Mouse (Mus musculus) CH12.LX (cell line): ENCODE data around the gene Acvrl1. TPM values are rescaled to one million over a fixed set of nuclear protein-coding genes. Genes with fewer than 3 reads are reported as not detected.

Experiments
- DNase-seq: peaks from one replicate; pipeline ENCODE4 v3.0.0-alpha.2; 2013; ENCODE audit errors: extremely low read depth
- H3K27ac ChIP-seq: 2 replicates; pipeline ENCODE4 v1.5.1; 2012; ENCODE audit warnings: low read depth, mild to moderate bottlenecking, control low read depth, moderate library complexity; ENCODE audit not compliant: insufficient read depth
- H3K27me3 ChIP-seq: replicated peaks from 2 replicates; pipeline ENCODE3; 2012; ENCODE audit warnings: inconsistent platforms
- H3K36me3 ChIP-seq, 2 experiments: replicated peaks in 1 of 2; 2 replicates each; pipeline versions ENCODE3 to v1.6.1; 2012; ENCODE audit warnings: inconsistent platforms in 1 of 2, low read length in 1 of 2, mild to moderate bottlenecking in 1 of 2, mixed read lengths in 1 of 2, moderate library complexity in 1 of 2; ENCODE audit not compliant: control insufficient read depth in 1 of 2, insufficient read depth in 1 of 2
- H3K4me1 ChIP-seq, 2 experiments: 2 replicates each; pipeline ENCODE4 v1.6.1; 2012; ENCODE audit warnings: inconsistent platforms in 1 of 2, moderate library complexity in 1 of 2; ENCODE audit not compliant: insufficient read depth in 2 of 2, control insufficient read depth in 1 of 2
- H3K4me2 ChIP-seq: 2 replicates; pipeline ENCODE4 v1.6.1; 2012; ENCODE audit warnings: low read depth, mild to moderate bottlenecking, control low read depth; ENCODE audit not compliant: poor library complexity, insufficient read depth, severe bottlenecking
- H3K4me3 ChIP-seq, 3 experiments: fragments of 150-350 bp in 1 of 3; sonication (generic) in 1 of 3; replicated peaks in 1 of 3; 2 replicates each; pipeline versions ENCODE3 to v1.5.1; 2011 to 2012; ENCODE audit warnings: low read depth in 2 of 3, low read length in 2 of 3, mild to moderate bottlenecking in 2 of 3, moderate library complexity in 2 of 3, control low read depth in 1 of 3, improper control_type of control experiment in 1 of 3, inconsistent platforms in 1 of 3, mixed read lengths in 1 of 3; ENCODE audit not compliant: poor library complexity in 1 of 3
- H3K79me2 ChIP-seq: replicated peaks from 2 replicates; pipeline ENCODE4 v1.6.1; 2012; ENCODE audit warnings: mild to moderate bottlenecking, moderate library complexity; ENCODE audit not compliant: control insufficient read depth, poor library complexity, insufficient read depth, severe bottlenecking; ENCODE audit errors: extremely low read depth
- H3K9ac ChIP-seq: 2 replicates; pipeline ENCODE4 v1.6.1; 2012; ENCODE audit warnings: low read depth, mild to moderate bottlenecking, control low read depth, moderate library complexity; ENCODE audit not compliant: insufficient read depth
- H3K9me3 ChIP-seq: replicated peaks from 2 replicates; pipeline ENCODE3; 2012; ENCODE audit warnings: low read length, inconsistent platforms, mixed read lengths
- CHD1 ChIP-seq: IDR thresholded peaks from 2 replicates; pipeline ENCODE4 v1.6.1; 2012; ENCODE audit warnings: low read depth, low read length, improper control_type of control experiment, inconsistent platforms
- CHD2 ChIP-seq: IDR thresholded peaks from 2 replicates; pipeline ENCODE4 v1.6.1; 2011; ENCODE audit warnings: low read length, improper control_type of control experiment
- CTCF ChIP-seq, 2 experiments: IDR thresholded peaks in 1 of 2; conservative IDR thresholded peaks in 1 of 2; 2 replicates each; pipeline ENCODE4 v1.5.1; 2011 to 2012; ENCODE audit warnings: low read depth in 2 of 2, low read length in 2 of 2, improper control_type of control experiment in 1 of 2, inconsistent platforms in 1 of 2, mild to moderate bottlenecking in 1 of 2, moderate library complexity in 1 of 2
- E2F4 ChIP-seq: IDR thresholded peaks from 2 replicates; pipeline ENCODE4 v1.6.1; 2011; ENCODE audit warnings: low read depth, low read length, improper control_type of control experiment; ENCODE audit not compliant: insufficient replicate concordance
- ELF1 ChIP-seq: IDR thresholded peaks from 2 replicates; pipeline ENCODE4 v1.6.1; 2014; ENCODE audit warnings: low read depth, mild to moderate bottlenecking, inconsistent platforms, low read length, improper control_type of control experiment
- EP300 ChIP-seq: IDR thresholded peaks from 2 replicates; pipeline ENCODE4 v1.6.1; 2011; ENCODE audit warnings: low read length, improper control_type of control experiment
- HCFC1 ChIP-seq: IDR thresholded peaks from 2 replicates; pipeline ENCODE4 v1.6.1; 2012; ENCODE audit warnings: low read depth, mild to moderate bottlenecking, inconsistent platforms, low read length, improper control_type of control experiment
- IRF4 ChIP-seq: IDR thresholded peaks from 2 replicates; pipeline ENCODE4 v1.6.1; 2014; ENCODE audit warnings: low read depth, mild to moderate bottlenecking, inconsistent platforms, low read length, improper control_type of control experiment
- JUN ChIP-seq: IDR thresholded peaks from 2 replicates; pipeline ENCODE4 v1.6.1; 2011; ENCODE audit warnings: low read depth, mild to moderate bottlenecking, low read length, improper control_type of control experiment, moderate library complexity; ENCODE audit not compliant: insufficient read depth
- JUND ChIP-seq: conservative IDR thresholded peaks from 2 replicates; pipeline ENCODE4 v1.6.1; 2011; ENCODE audit warnings: low read depth, low read length, improper control_type of control experiment
- MAFK ChIP-seq: IDR thresholded peaks from 2 replicates; pipeline ENCODE4 v1.6.1; 2011; ENCODE audit warnings: low read length, improper control_type of control experiment; ENCODE audit not compliant: insufficient replicate concordance
- MAX ChIP-seq: IDR thresholded peaks from 2 replicates; pipeline ENCODE4 v1.6.1; 2011; ENCODE audit warnings: low read length, improper control_type of control experiment
- MAZ ChIP-seq: IDR thresholded peaks from 2 replicates; pipeline ENCODE4 v1.6.1; 2012; ENCODE audit warnings: low read depth, mild to moderate bottlenecking, inconsistent platforms, low read length, improper control_type of control experiment, moderate library complexity
- MEF2A ChIP-seq: IDR thresholded peaks from 2 replicates; pipeline ENCODE4 v1.6.1; 2014; ENCODE audit warnings: low read depth, mild to moderate bottlenecking, inconsistent platforms, low read length, improper control_type of control experiment, borderline replicate concordance
- MYC ChIP-seq: IDR thresholded peaks from 2 replicates; pipeline ENCODE4 v1.6.1; 2011; ENCODE audit warnings: low read depth, mild to moderate bottlenecking, improper control_type of control experiment, low read length
- NELFE ChIP-seq: IDR thresholded peaks from 2 replicates; pipeline ENCODE4 v1.6.1; 2011; ENCODE audit warnings: low read depth, low read length, improper control_type of control experiment
- NRF1 ChIP-seq: IDR thresholded peaks from 2 replicates; pipeline ENCODE4 v1.6.1; 2014; ENCODE audit warnings: low read depth, mild to moderate bottlenecking, inconsistent platforms, low read length, improper control_type of control experiment, moderate library complexity
- PAX5 ChIP-seq: IDR thresholded peaks from 2 replicates; pipeline ENCODE4 v1.6.1; 2012; ENCODE audit warnings: low read length, inconsistent platforms, mixed read lengths
- POLR2A ChIP-seq: IDR thresholded peaks from 2 replicates; pipeline ENCODE4 v1.6.1; 2011; ENCODE audit warnings: low read depth, mild to moderate bottlenecking, improper control_type of control experiment, low read length
- RCOR1 ChIP-seq: conservative IDR thresholded peaks from 2 replicates; pipeline ENCODE4 v1.6.1; 2012; ENCODE audit warnings: low read depth, mild to moderate bottlenecking, inconsistent platforms, low read length, improper control_type of control experiment
- SIN3A ChIP-seq: IDR thresholded peaks from 2 replicates; pipeline ENCODE4 v1.6.1; 2012; ENCODE audit warnings: low read length, improper control_type of control experiment, inconsistent platforms
- SMC3 ChIP-seq: IDR thresholded peaks from 2 replicates; pipeline ENCODE4 v1.6.1; 2011; ENCODE audit warnings: low read depth, low read length, improper control_type of control experiment
- TBP ChIP-seq: conservative IDR thresholded peaks from 2 replicates; pipeline ENCODE4 v1.6.1; 2011; ENCODE audit warnings: low read depth, low read length, improper control_type of control experiment
- TCF12 ChIP-seq: IDR thresholded peaks from 2 replicates; pipeline ENCODE4 v1.6.1; 2014; ENCODE audit warnings: low read depth, mild to moderate bottlenecking, inconsistent platforms, low read length, improper control_type of control experiment
- UBTF ChIP-seq: IDR thresholded peaks from 2 replicates; pipeline ENCODE4 v1.6.1; 2012; ENCODE audit warnings: low read depth, mild to moderate bottlenecking, inconsistent platforms, low read length, improper control_type of control experiment, moderate library complexity
- ZC3H11A ChIP-seq: IDR thresholded peaks from 2 replicates; pipeline ENCODE4 v1.6.1; 2012; ENCODE audit warnings: low read depth, mild to moderate bottlenecking, inconsistent platforms, low read length, improper control_type of control experiment
- ZKSCAN1 ChIP-seq: IDR thresholded peaks from 2 replicates; pipeline ENCODE4 v1.6.1; 2012; ENCODE audit warnings: low read depth, inconsistent platforms, low read length, improper control_type of control experiment, borderline replicate concordance
- ZMIZ1 ChIP-seq: IDR thresholded peaks from 2 replicates; pipeline ENCODE4 v1.6.1; 2012; ENCODE audit warnings: low read depth, mild to moderate bottlenecking, inconsistent platforms, low read length, improper control_type of control experiment
- ZNF384 ChIP-seq: IDR thresholded peaks from 2 replicates; pipeline ENCODE4 v1.6.1; 2012; ENCODE audit warnings: low read depth, low read length, improper control_type of control experiment, inconsistent platforms
- dilution Hi-C: fragments of 300-500 bp; cut with MboI; formaldehyde crosslinking; loops from 2 replicates; pipeline ENCODE4 v1.14.3; 2020; ENCODE audit warnings: low sequenced_read_pairs; ENCODE audit not compliant: extremely low pct_unique_long_range_greater_than_20kb, extremely low pct_ligation_motif_present
- in situ Hi-C: fragments of 300-500 bp; cut with MboI; formaldehyde crosslinking; loops from 3 replicates; pipeline ENCODE4 v1.14.3; 2019; ENCODE audit warnings: low sequenced_read_pairs, low pct_ligation_motif_present, low pct_unique_long_range_greater_than_20kb, mixed read lengths
- polyA plus RNA-seq: library from polyadenylated mRNA; unstranded; fragments of >175 nt; gene quantifications from 2 replicates; pipeline ENCODE4 v1.2.1, GENCODE M21; 2012; ENCODE audit warnings: low read depth; ENCODE audit not compliant: insufficient read length
- total RNA-seq, 2 experiments: library from RNA; depleted of rRNA; stranded (reverse); fragments of 300-350 nt in 1 of 2; fragments of >200 nt in 1 of 2; gene quantifications; 2 replicates each; pipeline ENCODE4 v1.2.3; 2012 to 2014

The Acvrl1 gene
- total and polyA plus RNA-seq, 3 experiments = 4.0 to 9.5 (median 5.2) TPM

- H3K4me3 ChIP-seq = peak overlapping the region; percentile 51 to 67 (median 56)
- H3K9me3 ChIP-seq = no peaks in the 10 kb centered on the region
- H3K27ac ChIP-seq = peak overlapping the region; percentile 17; the same call in 1 of the 2 replicates
- H3K4me2 ChIP-seq = peak overlapping the region; percentile 42
- in situ Hi-C loops (loop anchor here (5.0 kb wide), 1 partner anchor 43 kb away; no protein-coding TSS in a partner anchor), dilution Hi-C loops (no loop called here)
- H3K36me3 ChIP-seq = peaks cover 0 to 20% of the 10 kb centered on the region in 2 experiments
- H3K9ac ChIP-seq = peak overlapping the region; percentile 51
- H3K27me3 ChIP-seq = no peaks in the 10 kb centered on the region
- DNase-seq = peak; percentile 41
- H3K4me1 ChIP-seq = peaks cover 31 to 85% of the 10 kb centered on the region in 2 experiments
- TF ChIP-seq POLR2A (no peak; the same call in 1 of the 2 replicates), EP300 (0 out of 2 replicates have a peak, but pooled peaks have one; percentile 33), MEF2A (peak; percentile 35; the same call in 1 of the 2 replicates), ELF1 (peak; percentile 74), JUN (no peak), CHD2 (no peak; the same call in 1 of the 2 replicates), CTCF (conservative IDR thresholded peaks at IDR 0.05 in 1 of 2, IDR thresholded peaks at IDR 0.05 in 1 of 2; ENCODE audit: low read depth in 2 of 2, low read length in 2 of 2) (no peak), TCF12 (no peak), SMC3 (no peak), ZKSCAN1 (no peak), ZNF384 (no peak), MAZ (no peak), HCFC1 (peak; percentile 8; the same call in 1 of the 2 replicates), TBP (peak; percentile 52; the same call in 1 of the 2 replicates), UBTF (peak; percentile 61; the same call in 1 of the 2 replicates), IRF4 (peak; percentile 70)
- H3K79me2 ChIP-seq = no peaks in the 10 kb centered on the region
Measured at GRCm38 (mm10) chr15:101144779-101145178, 16.5 kb downstream of the Acvrl1 start.

DNA sequence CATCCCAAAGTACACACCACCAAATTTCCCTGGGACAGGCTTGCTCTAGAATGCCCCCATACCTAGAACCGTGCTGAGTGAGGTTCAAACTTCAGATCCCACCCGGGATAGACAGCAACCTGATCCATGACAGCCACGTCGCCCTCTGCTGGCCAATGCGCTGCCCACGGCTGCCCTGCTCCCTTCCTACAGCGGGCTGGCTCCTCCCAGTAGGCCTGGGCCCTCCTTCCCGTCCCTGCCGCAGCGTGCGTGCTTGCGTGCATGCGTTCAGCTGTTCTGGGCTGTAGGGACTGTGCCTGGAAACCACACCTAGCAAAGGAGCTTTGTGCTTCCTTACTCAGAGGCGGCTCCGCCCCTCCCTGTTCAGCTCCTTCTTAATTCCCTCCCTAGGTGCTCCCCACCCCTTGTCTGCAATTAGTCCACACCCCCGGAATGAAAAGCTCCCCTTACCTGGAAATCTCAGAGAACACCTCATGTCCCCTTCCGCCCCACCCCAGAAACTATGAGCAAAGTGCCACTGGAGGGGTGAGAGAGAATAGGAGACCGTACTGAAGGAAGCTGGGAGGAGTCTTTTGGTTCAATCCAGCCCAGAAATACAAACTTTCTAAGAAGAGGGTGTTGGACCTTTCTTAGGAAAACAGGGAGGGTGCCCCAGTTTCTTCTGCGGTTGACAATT lies 17.2 kb downstream of the Acvrl1 start:
- dilution Hi-C loops (no loop called here), in situ Hi-C loops (loop anchor here (5.0 kb wide), 1 partner anchor 42 kb away; no protein-coding TSS in a partner anchor)
- peak overlapping the region; percentile 77 for H3K4me2 ChIP-seq
- H3K36me3 ChIP-seq = peaks cover 0 to 16% of the 10 kb centered on the region in 2 experiments
- no peak overlapping the region for H3K27ac ChIP-seq
- no peaks in the 10 kb centered on the region for H3K9me3 ChIP-seq
- DNase-seq = peak; percentile 98
- no peaks in the 10 kb centered on the region for H3K79me2 ChIP-seq
- peak overlapping the region; percentile 51 to 67 (median 56) for H3K4me3 ChIP-seq
- H3K27me3 ChIP-seq = no peaks in the 10 kb centered on the region
- H3K9ac ChIP-seq = peak overlapping the region; percentile 51
- peaks cover 31 to 85% of the 10 kb centered on the region in 2 experiments for H3K4me1 ChIP-seq
- no peak for TF ChIP-seq MAZ
- no peak for TF ChIP-seq ZKSCAN1
- peak; percentile 76 for TF ChIP-seq IRF4
- no peak for TF ChIP-seq UBTF
- TF ChIP-seq MEF2A = peak; percentile 85
- no peak for TF ChIP-seq RCOR1
- TF ChIP-seq CHD2 = 0 out of 2 replicates have a peak, but pooled peaks have one; percentile 53
- no peak for TF ChIP-seq JUN
- TF ChIP-seq E2F4 = no peak
- no peak; the same call in none of the 2 replicates for TF ChIP-seq POLR2A
- TF ChIP-seq MYC = peak; percentile 89
- TF ChIP-seq MAFK = no peak
- peak; percentile 20; the same call in 1 of the 2 replicates for TF ChIP-seq ZMIZ1
- TF ChIP-seq TCF12 = peak; percentile 83
- no peak; the same call in 1 of the 2 replicates for TF ChIP-seq ZNF384
- no peak; the same call in 1 of the 2 replicates for TF ChIP-seq EP300
- no peak for TF ChIP-seq CHD1
- peak; percentile 91 for TF ChIP-seq MAX
- TF ChIP-seq JUND = 0 out of 2 replicates have a peak, but pooled peaks have one; percentile 40
- TF ChIP-seq ZC3H11A = no peak; the same call in 1 of the 2 replicates
- TF ChIP-seq NELFE = 0 out of 2 replicates have a peak, but pooled peaks have one; percentile 43
- TF ChIP-seq SIN3A = peak; percentile 84
- no peak for TF ChIP-seq PAX5
- peak; percentile 59 for TF ChIP-seq NRF1
